Mouse (Mus musculus) small intestine, adult 10 weeks (tissue): ENCODE results near the gene Lrch3. TPM values are rescaled to one million over a fixed set of nuclear protein-coding genes. Genes with fewer than 3 reads are reported as not detected.

Source experiments
- polyA plus RNA-seq: library from polyadenylated mRNA; stranded (reverse); fragments of 350-450 nt; fragmentation: Illumina TruSeq; extraction: RNeasy Lipid Tissue Mini Kit (QIAGEN cat#74804); gene quantifications from one replicate; pipeline ENCODE4 v1.2.3, GENCODE M21; 2014; ENCODE audit warnings: low replicate concordance

Gene Lrch3
- 19.9 TPM for polyA plus RNA-seq

GRCm38 (mm10) chr16:32913937-32914881, at the start of gene Lrch3:
Lrch3 (plus strand) TSS chr16:32914100.

DNA sequence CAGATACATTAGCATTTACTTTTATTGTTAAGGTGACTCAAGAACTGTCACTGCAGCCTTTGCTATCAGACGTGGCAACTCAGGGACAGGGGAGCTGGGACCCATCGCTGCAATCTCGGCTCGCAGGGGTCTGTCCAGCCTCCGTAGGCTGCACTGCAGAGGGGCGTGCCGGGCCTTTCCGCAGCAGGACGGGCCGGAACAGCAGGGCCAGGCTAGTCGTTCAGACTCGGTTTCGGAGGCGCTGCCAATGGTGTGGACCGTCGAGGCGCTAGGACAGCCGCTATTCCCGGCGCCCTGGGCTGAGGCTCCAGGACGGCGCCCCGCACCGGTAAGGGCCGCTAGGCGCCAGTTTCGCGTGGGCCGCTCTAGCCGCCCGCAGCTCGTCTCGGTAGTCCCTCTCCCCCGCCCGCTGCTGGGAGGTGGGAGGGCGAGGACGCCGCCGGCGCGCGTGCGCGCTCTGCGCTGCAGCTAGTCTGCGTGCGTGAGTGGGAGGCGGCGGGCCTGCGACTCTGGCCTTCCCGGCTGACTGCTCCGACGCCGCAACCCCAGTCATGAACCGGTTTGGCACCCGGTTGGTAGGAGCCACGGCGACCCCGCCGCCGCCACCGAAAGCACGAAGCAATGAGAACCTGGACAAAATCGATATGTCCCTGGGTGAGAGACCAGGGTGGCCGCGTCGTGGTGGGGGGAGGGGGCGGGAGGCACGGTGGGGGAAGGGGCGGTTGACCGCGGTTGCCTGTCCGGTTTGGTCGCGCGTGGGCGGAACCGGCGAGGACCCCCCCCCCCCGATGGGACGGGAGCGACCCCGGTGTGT, 36.4 kb upstream of the Lrch3 start, which contains the start of the genes Fyttd1 and Rubcn:
TSS of gene Fyttd1 (plus strand) at position 158 of the 814 bp plus-strand sequence.
TSS of gene Rubcn (minus strand) at position 424 of the 814 bp plus-strand sequence.

GRCm38 (mm10) chr16:33056095-33056785, 142.3 kb downstream of the Lrch3 start, which contains the start of the genes Iqcg and Rpl35a:
Iqcg (minus strand) TSS chr16:33056218.
Rpl35a (plus strand) TSS chr16:33056453.

DNA sequence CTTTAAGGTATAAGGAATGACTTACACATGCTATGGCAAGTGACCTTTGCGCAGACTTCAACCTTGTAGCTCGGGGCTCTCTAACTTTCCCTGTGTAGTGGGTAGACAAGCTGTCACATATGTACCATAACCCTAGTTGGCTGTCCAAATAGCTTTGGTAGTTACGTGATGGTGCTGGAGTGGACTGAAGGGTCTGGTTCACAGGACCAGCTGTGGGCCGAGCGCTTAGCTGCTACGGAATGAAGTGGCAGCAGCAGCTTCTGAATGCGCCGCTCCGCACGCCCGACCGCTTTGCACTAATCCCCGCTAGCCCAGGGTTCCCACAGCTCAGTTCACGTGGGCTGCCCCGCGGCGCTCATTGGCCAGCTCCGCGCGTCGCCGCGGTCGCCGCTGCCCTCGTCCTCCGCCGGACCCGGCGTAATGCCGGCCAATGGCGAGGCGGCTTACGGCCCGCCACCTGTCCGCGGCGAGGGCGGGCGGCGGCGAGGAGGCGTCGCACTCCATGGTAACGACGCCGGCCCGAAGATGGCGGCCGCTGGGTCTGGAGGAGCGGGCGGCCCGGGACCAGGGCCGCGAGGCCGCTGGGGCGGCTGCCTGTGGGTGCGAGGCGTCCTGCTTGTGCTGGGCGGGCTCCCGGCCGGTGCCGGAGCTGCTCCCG, 148.3 kb downstream of the Lrch3 start, which contains the start of gene Lmln:
TSS of gene Lmln (plus strand) at position 498 of the 658 bp plus-strand sequence.

Other genes with a start within 250 kb of the Lrch3 start
- gene Muc4, start 178.2 kb upstream of the Lrch3 start, polyA plus RNA-seq: 12.5 TPM
- not detected for gene Muc20, start 116.7 kb upstream of the Lrch3 start, polyA plus RNA-seq
- not detected for gene Smbd1, start 103.6 kb upstream of the Lrch3 start, polyA plus RNA-seq
- 86.4 TPM for gene Fyttd1, start 36.6 kb upstream of the Lrch3 start, polyA plus RNA-seq
- gene Rubcn, start 36.3 kb upstream of the Lrch3 start, polyA plus RNA-seq: 10.1 TPM
- gene Iqcg, start 142.1 kb downstream of the Lrch3 start, polyA plus RNA-seq: 1.5 TPM
- 539 TPM for gene Rpl35a, start 142.4 kb downstream of the Lrch3 start, polyA plus RNA-seq
- 1.5 TPM for gene Lmln, start 148.4 kb downstream of the Lrch3 start, polyA plus RNA-seq